Mouse (Mus musculus) liver, postnatal 0 days (tissue): ENCODE measurements around the gene Atp6v1g2. TPM values are rescaled to one million over a fixed set of nuclear protein-coding genes. Genes with fewer than 3 reads are reported as not detected.
A peak's percentile ranks its signal among the peaks of the same experiment; 100 is the strongest.

Experiments used
- ATAC-seq: fragments of 200-750 bp; cut with Nextera tagmentation; 2 replicates; pipeline ENCODE4 v1.8.0; 2017; ENCODE audit warnings: mild to moderate bottlenecking, moderate library complexity
- DNase-seq: peaks from one replicate; pipeline ENCODE4 v3.0.0-alpha.2; 2016
- H3K27ac ChIP-seq: fragments of 300-500 bp; sonication (generic); 2 replicates; pipeline ENCODE4 v1.5.1; 2014; ENCODE audit warnings: antibody characterized with exemption, moderate library complexity, mild to moderate bottlenecking, low read depth
- H3K27me3 ChIP-seq: fragments of 300-500 bp; sonication (generic); 2 replicates; pipeline ENCODE4 v1.6.1; 2014; ENCODE audit warnings: low read length, control low read depth, mixed read lengths; ENCODE audit not compliant: insufficient read depth
- H3K36me3 ChIP-seq: fragments of 300-500 bp; sonication (generic); replicated peaks from 2 replicates; pipeline ENCODE4 v1.6.1; 2014; ENCODE audit warnings: mild to moderate bottlenecking, control low read depth, low read length, moderate library complexity, mixed read lengths; ENCODE audit not compliant: insufficient read depth
- H3K4me1 ChIP-seq: fragments of 300-500 bp; sonication (generic); 2 replicates; pipeline ENCODE4 v1.6.1; 2014; ENCODE audit warnings: antibody characterized with exemption, mild to moderate bottlenecking, control low read depth; ENCODE audit not compliant: insufficient read depth
- H3K4me2 ChIP-seq: fragments of 300-500 bp; sonication (generic); 2 replicates; pipeline ENCODE4 v1.6.1; 2014; ENCODE audit warnings: low read depth, mild to moderate bottlenecking, low read length, moderate library complexity, mixed read lengths
- H3K4me3 ChIP-seq: fragments of 300-500 bp; sonication (generic); 2 replicates; pipeline ENCODE4 v1.5.1; 2014; ENCODE audit warnings: low read depth, low read length
- H3K9ac ChIP-seq: fragments of 300-500 bp; sonication (generic); replicated peaks from 2 replicates; pipeline ENCODE4 v1.6.1; 2014; ENCODE audit warnings: mild to moderate bottlenecking, moderate library complexity
- H3K9me3 ChIP-seq: fragments of 300-500 bp; sonication (generic); 2 replicates; pipeline ENCODE4 v1.6.1; 2016; ENCODE audit warnings: mild to moderate bottlenecking, control low read depth, low read length, mixed read lengths
- CTCF ChIP-seq: sonication (generic); IDR thresholded peaks from 2 replicates; pipeline ENCODE4 v1.5.1; 2016; ENCODE audit warnings: antibody characterized with exemption, low read depth
- EP300 ChIP-seq: IDR thresholded peaks from 2 replicates; pipeline ENCODE4 v1.6.1; 2016; ENCODE audit warnings: antibody characterized with exemption, low read depth, mild to moderate bottlenecking
- WGBS: fragments of 180-500 bp; shearing (Covaris S2); extraction: QIAGEN DNeasy Blood & Tissue Kit; methylation state at CpG from one replicate; pipeline ENCODE4 v1.1.7; 2014; ENCODE audit not compliant: insufficient replicate concordance; 5-methylcytosine and 5-hydroxymethylcytosine counted together
- polyA plus RNA-seq: library from polyadenylated mRNA; unstranded; fragments of >200 nt; fragmentation: Nextera tagmentation; extraction: Ambion mirVana; gene quantifications from 2 replicates; pipeline ENCODE4 v1.2.1, GENCODE M21; 2015

Atp6v1g2 gene
- polyA plus RNA-seq, 1 experiment from 2014 or later = 1.3 TPM

- ATAC-seq = no peak
- 77% methylated on average over 9 of the region's 9 CpGs for WGBS
- no peaks in the 10 kb centered on the region for H3K9me3 ChIP-seq
- no peak for DNase-seq
- TF ChIP-seq CTCF (no peak), EP300 (no peak)
- no peak overlapping the region for H3K4me2 ChIP-seq
- H3K4me3 ChIP-seq = no peak overlapping the region
- H3K9ac ChIP-seq = no peak overlapping the region
- no peak overlapping the region for H3K27ac ChIP-seq
- peaks cover 37% of the 10 kb centered on the region for H3K4me1 ChIP-seq
- H3K27me3 ChIP-seq = no peaks in the 10 kb centered on the region
- peaks cover 3% of the 10 kb centered on the region; the same call in 1 of the 2 replicates for H3K36me3 ChIP-seq
These were observed 3.5 kb downstream of the Atp6v1g2 start for GRCm38 (mm10) chr17:35236996-35237395.

- Histone ChIP-seq H3K4me1 (peaks cover 33% of the 10 kb centered on the region), H3K27me3 (no peaks in the 10 kb centered on the region), H3K36me3 (peaks cover 3% of the 10 kb centered on the region; the same call in 1 of the 2 replicates), H3K4me2 (no peak overlapping the region), H3K9me3 (no peaks in the 10 kb centered on the region), H3K9ac (no peak overlapping the region), H3K27ac (no peak overlapping the region), H3K4me3 (no peak overlapping the region)
- TF ChIP-seq CTCF = no peak
- TF ChIP-seq EP300 = no peak
- 84% methylated on average over 12 of the region's 12 CpGs for WGBS
- no peak for ATAC-seq
- DNase-seq = no peak
These were observed 4.0 kb downstream of the Atp6v1g2 start for GRCm38 (mm10) chr17:35237504-35237903.

- 71% methylated on average over 5 of the region's 5 CpGs for WGBS
- H3K27ac ChIP-seq = no peak overlapping the region; the same call in 1 of the 2 replicates
- H3K4me3 ChIP-seq = no peak overlapping the region
- TF ChIP-seq EP300 (no peak), CTCF (no peak)
- no peaks in the 10 kb centered on the region for H3K9me3 ChIP-seq
- H3K9ac ChIP-seq = no peak overlapping the region
- DNase-seq (no peak), ATAC-seq (no peak)
- peaks cover 37% of the 10 kb centered on the region for H3K4me1 ChIP-seq
- peaks cover 14% of the 10 kb centered on the region for H3K36me3 ChIP-seq
- no peaks in the 10 kb centered on the region for H3K27me3 ChIP-seq
- H3K4me2 ChIP-seq = no peak overlapping the region
These were observed 6.2 kb downstream of the Atp6v1g2 start for GRCm38 (mm10) chr17:35239700-35240099.

- peaks cover 38% of the 10 kb centered on the region for H3K4me1 ChIP-seq
- peak overlapping the region; percentile 89 for H3K4me2 ChIP-seq
- peak overlapping the region; percentile 97 for H3K9ac ChIP-seq
- peaks cover 24% of the 10 kb centered on the region for H3K36me3 ChIP-seq
- ATAC-seq = no peak
- H3K9me3 ChIP-seq = no peaks in the 10 kb centered on the region
- WGBS = 32% methylated on average over 12 of the region's 12 CpGs
- no peak for DNase-seq
- peak overlapping the region; percentile 100 for H3K27ac ChIP-seq
- peak overlapping the region; percentile 90 for H3K4me3 ChIP-seq
- no peak for TF ChIP-seq CTCF
- no peak for TF ChIP-seq EP300
- no peaks in the 10 kb centered on the region for H3K27me3 ChIP-seq
These were observed 7.2 kb downstream of the Atp6v1g2 start for GRCm38 (mm10) chr17:35240384-35241304.

GRCm38 (mm10) chr17:35241305-35242014 lies 8.0 kb downstream of the Atp6v1g2 start, which contains the start of gene Ddx39b:
Gene Ddx39b (plus strand): TSS chr17:35241746.
- Histone ChIP-seq H3K4me2 (peak within 1 kb of the TSS; percentile 89), H3K36me3 (peaks cover 32% of the 10 kb centered on the region), H3K4me1 (peaks cover 42% of the 10 kb centered on the region), H3K9ac (peak within 1 kb of the TSS; percentile 97), H3K4me3 (peak within 1 kb of the TSS; percentile 90), H3K9me3 (no peaks in the 10 kb centered on the region), H3K27ac (peak within 1 kb of the TSS; percentile 100), H3K27me3 (no peaks in the 10 kb centered on the region)
- TF ChIP-seq CTCF = peak; percentile 26; the same call in 1 of the 2 replicates
- TF ChIP-seq EP300 = peak; percentile 86
- peak; percentile 95 for DNase-seq
- 1% methylated on average over 64 of the region's 69 CpGs for WGBS
- peak; percentile 88 for ATAC-seq
